Mouse (Mus musculus): ENCODE results near the gene Map3k14. TPM values are rescaled to one million over a fixed set of nuclear protein-coding genes. Genes with fewer than 3 reads are reported as not detected.
A peak's percentile ranks its signal among the peaks of the same experiment; 100 is the strongest.
"Not testable (repeated sequence)": the region's sequence is repeated elsewhere in the genome, so short reads cannot be mapped to it uniquely, and the experiment has no call there.

Map3k14 gene
- polyA plus RNA-seq, 1 experiment = 49.6 TPM

- no peak overlapping the region for H3K27ac ChIP-seq (ENCODE audit: insufficient read depth, low read length)
- H3K36me3 ChIP-seq (ENCODE audit: control insufficient read depth, insufficient read depth, low read length) = no peaks in the 10 kb centered on the region
- WGBS = 27% methylated on average over 10 of the region's 10 CpGs
- H3K4me3 ChIP-seq (ENCODE audit: extremely low read depth, insufficient read depth, insufficient read length) = no peak overlapping the region
- H3K27me3 ChIP-seq (ENCODE audit: control insufficient read depth, insufficient read depth, low read length) = peaks cover 3% of the 10 kb centered on the region; the same call in 1 of the 2 replicates
- no peaks in the 10 kb centered on the region; the same call in 1 of the 2 replicates for H3K4me1 ChIP-seq (ENCODE audit: control insufficient read depth, insufficient read depth, insufficient read length)
- no peak for TF ChIP-seq POLR2A (IDR thresholded peaks at IDR 0.05; ENCODE audit: low read depth, low read length)
- TF ChIP-seq CTCF (IDR thresholded peaks at IDR 0.05; ENCODE audit: extremely low read depth, insufficient read depth, insufficient read length, insufficient replicate concordance) = no peak
- no peak for DNase-seq (ENCODE audit: low read depth in 1 of 2, low spot score in 2 of 2)
Observed at GRCm38 (mm10) chr11:103309956-103310574, 42.8 kb upstream of the Map3k14 start.

GRCm38 (mm10) chr11:103307910-103308309 is 40.6 kb upstream of the Map3k14 start:
- Histone ChIP-seq H3K27ac (ENCODE audit: insufficient read depth, low read length) (peak overlapping the region; percentile 65), H3K27me3 (ENCODE audit: control insufficient read depth, insufficient read depth, low read length) (peaks cover 3% of the 10 kb centered on the region; the same call in 1 of the 2 replicates), H3K4me1 (ENCODE audit: control insufficient read depth, insufficient read depth, insufficient read length) (peaks cover 2% of the 10 kb centered on the region; the same call in 1 of the 2 replicates), H3K4me3 (ENCODE audit: extremely low read depth, insufficient read depth, insufficient read length) (no peak overlapping the region), H3K36me3 (ENCODE audit: control insufficient read depth, insufficient read depth, low read length) (no peaks in the 10 kb centered on the region)
- TF ChIP-seq POLR2A (IDR thresholded peaks at IDR 0.05; ENCODE audit: low read depth, low read length) = no peak
- WGBS = 54% methylated on average over 8 of the region's 8 CpGs
- peak in 1 of 2 experiments; percentile 37 for DNase-seq (ENCODE audit: low read depth in 1 of 2, low spot score in 2 of 2)

GRCm38 (mm10) chr11:103304525-103304924 is 37.3 kb upstream of the Map3k14 start:
- H3K36me3 ChIP-seq (ENCODE audit: control insufficient read depth, insufficient read depth, low read length) = no peaks in the 10 kb centered on the region
- H3K4me3 ChIP-seq (ENCODE audit: extremely low read depth, insufficient read depth, insufficient read length) = no peak overlapping the region
- no peaks in the 10 kb centered on the region for H3K27me3 ChIP-seq (ENCODE audit: control insufficient read depth, insufficient read depth, low read length)
- no peak for TF ChIP-seq CTCF (IDR thresholded peaks at IDR 0.05; ENCODE audit: extremely low read depth, insufficient read depth, insufficient read length, insufficient replicate concordance)
- TF ChIP-seq POLR2A (IDR thresholded peaks at IDR 0.05; ENCODE audit: low read depth, low read length) = no peak
- peaks cover 2% of the 10 kb centered on the region; the same call in 1 of the 2 replicates for H3K4me1 ChIP-seq (ENCODE audit: control insufficient read depth, insufficient read depth, insufficient read length)
- 16% methylated on average over 9 of the region's 9 CpGs for WGBS
- peak; percentile 38 to 41 for DNase-seq (ENCODE audit: low read depth in 1 of 2, low spot score in 2 of 2)
- no peak overlapping the region for H3K27ac ChIP-seq (ENCODE audit: insufficient read depth, low read length)

- no peak overlapping the region for H3K27ac ChIP-seq (ENCODE audit: insufficient read depth, low read length)
- DNase-seq (ENCODE audit: low read depth in 1 of 2, low spot score in 2 of 2) = no peak
- no peak overlapping the region for H3K4me3 ChIP-seq (ENCODE audit: extremely low read depth, insufficient read depth, insufficient read length)
- no peaks in the 10 kb centered on the region for H3K4me1 ChIP-seq (ENCODE audit: control insufficient read depth, insufficient read depth, insufficient read length)
- WGBS = 80% methylated on average over 7 of the region's 7 CpGs
- no peak for TF ChIP-seq POLR2A (IDR thresholded peaks at IDR 0.05; ENCODE audit: low read depth, low read length)
- no peak for TF ChIP-seq CTCF (IDR thresholded peaks at IDR 0.05; ENCODE audit: extremely low read depth, insufficient read depth, insufficient read length, insufficient replicate concordance)
- H3K36me3 ChIP-seq (ENCODE audit: control insufficient read depth, insufficient read depth, low read length) = no peaks in the 10 kb centered on the region
- H3K27me3 ChIP-seq (ENCODE audit: control insufficient read depth, insufficient read depth, low read length) = no peaks in the 10 kb centered on the region
Observed at GRCm38 (mm10) chr11:103294772-103295171, 27.5 kb upstream of the Map3k14 start.

- Histone ChIP-seq H3K4me1 (ENCODE audit: control insufficient read depth, insufficient read depth, insufficient read length) (no peaks in the 10 kb centered on the region), H3K4me3 (ENCODE audit: extremely low read depth, insufficient read depth, insufficient read length) (no peak overlapping the region), H3K36me3 (ENCODE audit: control insufficient read depth, insufficient read depth, low read length) (no peaks in the 10 kb centered on the region), H3K27ac (ENCODE audit: insufficient read depth, low read length) (no peak overlapping the region), H3K27me3 (ENCODE audit: control insufficient read depth, insufficient read depth, low read length) (no peaks in the 10 kb centered on the region)
- no peak for DNase-seq (ENCODE audit: low read depth in 1 of 2, low spot score in 2 of 2)
- no peak for TF ChIP-seq POLR2A (IDR thresholded peaks at IDR 0.05; ENCODE audit: low read depth, low read length)
- no peak for TF ChIP-seq CTCF (IDR thresholded peaks at IDR 0.05; ENCODE audit: extremely low read depth, insufficient read depth, insufficient read length, insufficient replicate concordance)
- WGBS = 91% methylated on average over 6 of the region's 6 CpGs
Observed at GRCm38 (mm10) chr11:103294066-103294465, 26.8 kb upstream of the Map3k14 start.

GRCm38 (mm10) chr11:103292890-103293287 is 25.6 kb upstream of the Map3k14 start:
- H3K4me3 ChIP-seq (ENCODE audit: extremely low read depth, insufficient read depth, insufficient read length) = no peak overlapping the region
- no peaks in the 10 kb centered on the region for H3K4me1 ChIP-seq (ENCODE audit: control insufficient read depth, insufficient read depth, insufficient read length)
- TF ChIP-seq CTCF (IDR thresholded peaks at IDR 0.05; ENCODE audit: extremely low read depth, insufficient read depth, insufficient read length, insufficient replicate concordance) (no peak), POLR2A (IDR thresholded peaks at IDR 0.05; ENCODE audit: low read depth, low read length) (no peak)
- H3K27me3 ChIP-seq (ENCODE audit: control insufficient read depth, insufficient read depth, low read length) = no peaks in the 10 kb centered on the region
- DNase-seq (ENCODE audit: low read depth in 1 of 2, low spot score in 2 of 2) = no peak
- no peaks in the 10 kb centered on the region for H3K36me3 ChIP-seq (ENCODE audit: control insufficient read depth, insufficient read depth, low read length)
- 0 out of 2 replicates have a peak overlapping the region, but pooled peaks have one; percentile 16 for H3K27ac ChIP-seq (ENCODE audit: insufficient read depth, low read length)
- 84% methylated on average over 5 of the region's 5 CpGs for WGBS

GRCm38 (mm10) chr11:103292152-103292889 is 25.0 kb upstream of the Map3k14 start:
- no peaks in the 10 kb centered on the region for H3K36me3 ChIP-seq (ENCODE audit: control insufficient read depth, insufficient read depth, low read length)
- TF ChIP-seq CTCF (IDR thresholded peaks at IDR 0.05; ENCODE audit: extremely low read depth, insufficient read depth, insufficient read length, insufficient replicate concordance) (no peak), POLR2A (IDR thresholded peaks at IDR 0.05; ENCODE audit: low read depth, low read length) (no peak)
- H3K4me1 ChIP-seq (ENCODE audit: control insufficient read depth, insufficient read depth, insufficient read length) = no peaks in the 10 kb centered on the region
- H3K27ac ChIP-seq (ENCODE audit: insufficient read depth, low read length) = 0 out of 2 replicates have a peak overlapping the region, but pooled peaks have one; percentile 16
- DNase-seq (ENCODE audit: low read depth in 1 of 2, low spot score in 2 of 2) = no peak
- H3K27me3 ChIP-seq (ENCODE audit: control insufficient read depth, insufficient read depth, low read length) = no peaks in the 10 kb centered on the region
- 21% methylated on average over 14 of the region's 14 CpGs for WGBS
- H3K4me3 ChIP-seq (ENCODE audit: extremely low read depth, insufficient read depth, insufficient read length) = no peak overlapping the region

GRCm38 (mm10) chr11:103290841-103291240 is 23.6 kb upstream of the Map3k14 start:
- not testable (repeated sequence) for H3K27me3 ChIP-seq (ENCODE audit: control insufficient read depth, insufficient read depth, low read length); H3K4me1 ChIP-seq (ENCODE audit: control insufficient read depth, insufficient read depth, insufficient read length); DNase-seq (ENCODE audit: low read depth in 1 of 2, low spot score in 2 of 2); H3K4me3 ChIP-seq (ENCODE audit: extremely low read depth, insufficient read depth, insufficient read length); H3K27ac ChIP-seq (ENCODE audit: insufficient read depth, low read length); H3K36me3 ChIP-seq (ENCODE audit: control insufficient read depth, insufficient read depth, low read length)
- 86% methylated on average over 7 of the region's 7 CpGs for WGBS

Measured in spleen, adult 2 months (tissue).